Mouse (Mus musculus): Measurements from ENCODE around the gene Ttc30a2. TPM values are rescaled to one million over a fixed set of nuclear protein-coding genes. Genes with fewer than 3 reads are reported as not detected.
A peak's percentile ranks its signal among the peaks of the same experiment; 100 is the strongest.
"Not testable (repeated sequence)": the region's sequence is repeated elsewhere in the genome, so short reads cannot be mapped to it uniquely, and the experiment has no call there.

Ttc30a2 gene
- total and polyA plus RNA-seq, 3 experiments, result 0.76 to 2.3 (median 2.3) TPM

- intact Hi-C loops (cut with DNase I), result no loop called here
- no peaks in the 10 kb centered on the region for H3K79me2 ChIP-seq (replicated peaks; ENCODE audit: control insufficient read depth, insufficient read depth, low read length)
- TF ChIP-seq EP300 (IDR thresholded peaks at IDR 0.05; ENCODE audit: insufficient read depth, low read depth, low read length) (no peak), POLR2A (IDR thresholded peaks at IDR 0.05; ENCODE audit: insufficient read depth, low read depth, low read length) (no peak), CTCF (IDR thresholded peaks at IDR 0.05) (no peak)
- H3K36me3 ChIP-seq (ENCODE audit: control insufficient read depth, insufficient read depth, low read length), result no peaks in the 10 kb centered on the region
- no peak overlapping the region for H3K27ac ChIP-seq
- 72% methylated on average over 8 of the region's 8 CpGs for WGBS
- H3K27me3 ChIP-seq (ENCODE audit: control insufficient read depth, insufficient read depth, low read length), result no peaks in the 10 kb centered on the region
- no peak for DNase-seq
- H3K9ac ChIP-seq (ENCODE audit: low read depth, low read length), result no peak overlapping the region
- H3K4me3 ChIP-seq, result no peak overlapping the region
- no peaks in the 10 kb centered on the region for H3K4me1 ChIP-seq (ENCODE audit: control insufficient read depth, insufficient read depth, low read length)
Measured at GRCm38 (mm10) chr2:75950685-75951084, 27.3 kb downstream of the Ttc30a2 start.

DNA sequence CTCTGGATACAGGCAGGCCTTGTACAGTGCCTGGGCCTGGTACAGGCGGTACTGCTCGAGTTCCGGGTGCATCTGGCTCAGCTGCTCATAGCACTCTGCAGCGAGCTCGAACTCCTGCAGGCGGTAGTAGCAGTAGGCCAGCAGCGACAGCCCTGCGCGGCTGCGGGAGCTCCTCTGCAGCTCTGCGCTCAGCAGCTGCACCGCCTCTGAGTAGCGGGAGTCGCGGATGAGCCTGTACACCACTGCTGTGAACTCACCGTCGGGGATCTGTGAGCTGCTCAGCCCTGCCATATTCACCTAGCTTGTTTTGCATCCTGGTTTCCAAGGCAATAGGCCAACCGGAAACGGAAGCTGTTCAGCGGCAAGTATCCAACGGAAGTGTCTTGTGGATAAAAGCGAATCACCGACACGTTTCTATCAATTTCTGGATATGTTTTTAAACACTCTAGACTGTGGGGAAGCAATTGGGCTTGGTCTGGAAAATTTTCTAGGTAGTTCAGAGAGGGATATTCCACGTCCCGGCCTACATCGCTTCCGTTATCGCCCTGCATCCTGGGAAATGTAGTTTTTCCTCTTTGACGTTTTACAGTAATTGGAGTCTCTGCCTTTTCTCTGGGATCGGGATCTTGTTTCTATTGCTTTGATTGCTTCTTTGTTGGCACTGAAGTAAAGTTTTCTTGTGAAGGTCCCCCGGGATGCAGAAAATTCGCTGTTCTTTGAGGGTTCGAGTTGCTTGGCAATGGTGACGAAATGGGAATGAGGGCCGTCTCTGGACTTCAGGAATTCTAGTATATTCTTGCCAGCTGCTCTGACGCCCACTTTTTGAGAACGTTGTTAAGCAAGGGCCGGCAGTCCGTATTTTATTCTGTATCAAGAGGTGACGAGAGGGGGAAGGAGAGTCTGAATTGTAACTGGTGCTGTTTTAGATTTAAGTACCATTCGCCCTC lies 39.6 kb downstream of the Ttc30a2 start, which contains the start of gene Ttc30b:
Ttc30b (minus strand) TSS at position 469 of the 947 bp plus-strand sequence.
- Histone ChIP-seq H3K4me3 (peak within 1 kb of the TSS; percentile 74), H3K4me1 (ENCODE audit: control insufficient read depth, insufficient read depth, low read length) (no peaks in the 10 kb centered on the region; the same call in 1 of the 2 replicates), H3K36me3 (ENCODE audit: control insufficient read depth, insufficient read depth, low read length) (no peaks in the 10 kb centered on the region; the same call in 1 of the 2 replicates), H3K27me3 (ENCODE audit: control insufficient read depth, insufficient read depth, low read length) (no peaks in the 10 kb centered on the region), H3K79me2 (replicated peaks; ENCODE audit: control insufficient read depth, insufficient read depth, low read length) (no peaks in the 10 kb centered on the region), H3K27ac (peak within 1 kb of the TSS; percentile 91), H3K9ac (ENCODE audit: low read depth, low read length) (peak within 1 kb of the TSS; percentile 65)
- TF ChIP-seq POLR2A (IDR thresholded peaks at IDR 0.05; ENCODE audit: insufficient read depth, low read depth, low read length) (peak; percentile 53), CTCF (IDR thresholded peaks at IDR 0.05) (no peak), EP300 (IDR thresholded peaks at IDR 0.05; ENCODE audit: insufficient read depth, low read depth, low read length) (peak; percentile 9; the same call in 1 of the 2 replicates)
- peak; percentile 85 to 87 for DNase-seq
- WGBS, result 3% methylated on average over 38 of the region's 42 CpGs
- intact Hi-C loops (cut with DNase I), result loop anchor here (1.0 to 2.0 kb wide), 2 partner anchors 18 to 44 kb away; no protein-coding TSS in a partner anchor

- H3K4me3 ChIP-seq, result peak overlapping the region; percentile 74
- not testable (repeated sequence) for H3K4me1 ChIP-seq (ENCODE audit: control insufficient read depth, insufficient read depth, low read length); H3K36me3 ChIP-seq (ENCODE audit: control insufficient read depth, insufficient read depth, low read length); H3K27me3 ChIP-seq (ENCODE audit: control insufficient read depth, insufficient read depth, low read length); H3K79me2 ChIP-seq (replicated peaks; ENCODE audit: control insufficient read depth, insufficient read depth, low read length)
- WGBS, result 48% methylated on average over 16 of the region's 17 CpGs
- H3K9ac ChIP-seq (ENCODE audit: low read depth, low read length), result peak overlapping the region; percentile 65
- intact Hi-C loops (cut with DNase I), result loop anchor here (1.0 to 2.0 kb wide), 2 partner anchors 19 to 45 kb away; no protein-coding TSS in a partner anchor
- H3K27ac ChIP-seq, result peak overlapping the region; percentile 91
- peak in 1 of 2 experiments; percentile 55 for DNase-seq
Measured at GRCm38 (mm10) chr2:75937520-75938116, 40.4 kb downstream of the Ttc30a2 start.

DNA sequence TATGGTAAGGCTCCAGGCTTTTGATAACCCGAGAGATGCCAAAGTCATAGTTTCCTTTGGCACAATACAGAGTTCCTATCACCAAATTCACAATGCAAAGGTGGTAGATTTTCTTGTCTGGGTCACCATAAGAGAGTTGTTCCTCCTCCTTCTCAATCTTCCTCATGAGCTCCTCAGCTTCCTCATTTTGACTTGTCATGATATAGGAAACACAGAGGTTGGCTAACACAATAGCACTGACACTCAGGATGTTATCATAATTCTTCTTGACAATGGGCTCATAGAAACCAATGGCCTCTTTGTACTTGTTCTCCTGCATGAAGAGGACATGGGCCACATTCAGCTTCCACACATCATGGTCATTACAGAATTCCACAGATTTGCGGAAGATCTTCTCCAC lies 41.3 kb downstream of the Ttc30a2 start:
- WGBS, result 81% methylated on average over 2 of the region's 2 CpGs
- H3K36me3 ChIP-seq (ENCODE audit: control insufficient read depth, insufficient read depth, low read length); H3K4me1 ChIP-seq (ENCODE audit: control insufficient read depth, insufficient read depth, low read length); H3K27me3 ChIP-seq (ENCODE audit: control insufficient read depth, insufficient read depth, low read length); DNase-seq; H3K27ac ChIP-seq; H3K9ac ChIP-seq (ENCODE audit: low read depth, low read length); intact Hi-C loops (cut with DNase I); H3K4me3 ChIP-seq; H3K79me2 ChIP-seq (replicated peaks; ENCODE audit: control insufficient read depth, insufficient read depth, low read length): not testable (repeated sequence)

GRCm38 (mm10) chr2:75933541-75933940 lies 44.4 kb downstream of the Ttc30a2 start:
- intact Hi-C loops (cut with DNase I), result no loop called here
- no peak for DNase-seq
- Histone ChIP-seq H3K27me3 (ENCODE audit: control insufficient read depth, insufficient read depth, low read length) (no peaks in the 10 kb centered on the region), H3K27ac (no peak overlapping the region), H3K36me3 (ENCODE audit: control insufficient read depth, insufficient read depth, low read length) (no peaks in the 10 kb centered on the region; the same call in 1 of the 2 replicates), H3K4me1 (ENCODE audit: control insufficient read depth, insufficient read depth, low read length) (no peaks in the 10 kb centered on the region), H3K9ac (ENCODE audit: low read depth, low read length) (0 out of 2 replicates have a peak overlapping the region, but pooled peaks have one; percentile 38), H3K79me2 (replicated peaks; ENCODE audit: control insufficient read depth, insufficient read depth, low read length) (no peaks in the 10 kb centered on the region), H3K4me3 (no peak overlapping the region)
- WGBS, result 31% methylated on average over 7 of the region's 7 CpGs
- TF ChIP-seq EP300 (IDR thresholded peaks at IDR 0.05; ENCODE audit: insufficient read depth, low read depth, low read length) (no peak), POLR2A (IDR thresholded peaks at IDR 0.05; ENCODE audit: insufficient read depth, low read depth, low read length) (no peak), CTCF (IDR thresholded peaks at IDR 0.05) (no peak)

- 86% methylated on average over 2 of the region's 2 CpGs for WGBS
- Histone ChIP-seq H3K27me3 (ENCODE audit: control insufficient read depth, insufficient read depth, low read length) (no peaks in the 10 kb centered on the region), H3K27ac (no peak overlapping the region), H3K79me2 (replicated peaks; ENCODE audit: control insufficient read depth, insufficient read depth, low read length) (no peaks in the 10 kb centered on the region; the same call in 1 of the 2 replicates), H3K4me3 (no peak overlapping the region), H3K4me1 (ENCODE audit: control insufficient read depth, insufficient read depth, low read length) (no peaks in the 10 kb centered on the region), H3K36me3 (ENCODE audit: control insufficient read depth, insufficient read depth, low read length) (no peaks in the 10 kb centered on the region), H3K9ac (ENCODE audit: low read depth, low read length) (no peak overlapping the region)
- intact Hi-C loops (cut with DNase I), result no loop called here
- DNase-seq, result no peak
- TF ChIP-seq CTCF (IDR thresholded peaks at IDR 0.05) (no peak), EP300 (IDR thresholded peaks at IDR 0.05; ENCODE audit: insufficient read depth, low read depth, low read length) (no peak), POLR2A (IDR thresholded peaks at IDR 0.05; ENCODE audit: insufficient read depth, low read depth, low read length) (no peak)
Measured at GRCm38 (mm10) chr2:75930941-75931340, 47.0 kb downstream of the Ttc30a2 start.
